Mouse (Mus musculus): Measurements from ENCODE around the gene Lingo3.

The Lingo3 gene

DNA sequence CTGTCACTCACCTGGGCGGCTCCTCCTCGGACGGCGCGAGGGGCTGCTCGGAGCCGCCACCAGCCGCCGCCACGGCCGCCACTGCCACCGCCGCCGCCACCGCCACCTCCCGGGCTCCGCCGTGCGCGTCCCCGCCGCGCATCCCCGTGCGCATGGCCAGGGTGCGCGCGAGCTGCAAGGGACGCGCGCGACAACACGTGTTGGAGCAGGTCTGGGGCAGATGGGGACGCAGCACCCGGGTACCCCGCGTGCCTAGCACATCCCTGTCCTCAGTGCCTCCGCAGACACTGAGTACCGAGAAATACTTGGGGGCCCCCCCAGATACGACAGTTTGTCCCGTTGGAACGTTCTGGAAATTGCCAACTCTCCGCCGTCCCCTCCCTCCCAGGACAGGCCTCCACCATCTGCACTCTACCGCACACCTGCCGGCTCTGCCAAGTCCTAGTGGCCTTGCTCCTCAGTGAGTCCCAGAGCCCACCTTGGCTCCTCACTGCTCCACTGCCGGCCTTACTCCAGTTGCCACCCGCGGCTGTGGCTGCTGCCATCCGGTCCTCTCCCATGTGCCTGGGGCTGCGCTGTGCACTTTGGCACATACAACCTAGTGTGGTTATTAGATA is at the start of gene Lingo3:
Gene Lingo3 (minus strand): TSS at position 109 of the 617 bp plus-strand sequence.
- peak; percentile 40 for DNase-seq (ENCODE audit: low spot score)

- DNase-seq (ENCODE audit: low spot score), result no peak
Measured at GRCm38 (mm10) chr10:80887181-80887580, 43.3 kb upstream of the Lingo3 start.

GRCm38 (mm10) chr10:80881301-80881700 is 37.5 kb upstream of the Lingo3 start:
- peak; percentile 61 for DNase-seq (ENCODE audit: low spot score)

GRCm38 (mm10) chr10:80880901-80881300 is 37.1 kb upstream of the Lingo3 start:
- DNase-seq (ENCODE audit: low spot score), result no peak

DNA sequence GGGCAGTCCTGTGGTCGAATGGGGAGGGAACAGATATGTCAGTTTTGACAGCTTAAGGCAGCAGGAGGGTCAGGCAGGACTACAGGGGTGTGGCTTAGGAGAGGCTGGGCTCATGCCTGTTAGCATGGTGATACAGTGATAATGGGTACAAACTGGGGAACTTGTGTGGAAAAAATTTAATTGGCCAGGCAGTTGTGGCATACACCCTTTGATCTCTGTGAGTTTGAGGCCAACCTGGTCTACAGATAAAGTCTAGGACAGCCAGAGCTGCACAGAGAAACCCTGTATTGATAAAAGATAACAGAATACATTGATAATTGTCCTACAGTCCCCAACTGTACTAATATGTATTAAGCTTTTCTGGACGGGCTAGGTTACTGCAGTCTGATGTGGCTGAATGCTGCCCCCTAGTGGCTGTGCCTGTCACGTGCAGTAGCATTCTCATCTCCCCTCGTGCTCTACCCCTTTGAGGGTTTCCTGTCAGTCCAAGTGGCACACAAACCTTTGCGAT is 36.3 kb upstream of the Lingo3 start:
- peak; percentile 84 for DNase-seq (ENCODE audit: low spot score)

GRCm38 (mm10) chr10:80876594-80876993 is 32.8 kb upstream of the Lingo3 start:
- DNase-seq (ENCODE audit: low spot score), result no peak

- peak; percentile 80 for DNase-seq (ENCODE audit: low spot score)
Measured at GRCm38 (mm10) chr10:80876028-80876427, 32.2 kb upstream of the Lingo3 start.

DNA sequence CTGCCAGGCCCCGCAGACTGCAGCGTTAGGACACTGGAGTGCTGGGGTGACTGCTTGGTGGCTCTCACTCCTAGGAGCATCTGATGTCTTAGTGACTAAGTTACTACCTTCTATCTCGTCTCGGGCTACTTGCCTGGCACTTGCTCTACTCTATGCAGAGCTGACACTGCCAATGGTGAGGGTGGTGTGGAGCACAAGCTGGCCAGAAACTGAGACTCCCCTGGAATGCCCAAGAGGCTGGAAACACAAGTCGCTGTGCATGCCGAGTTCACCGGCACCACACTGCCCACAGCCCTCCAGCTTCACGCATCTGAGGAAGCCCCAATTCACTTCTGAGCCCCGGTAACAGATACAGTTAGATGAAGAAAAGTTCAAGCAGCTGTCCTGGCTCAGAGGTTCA is 30.2 kb upstream of the Lingo3 start:
- DNase-seq (ENCODE audit: low spot score), result no peak

- DNase-seq (ENCODE audit: low spot score), result no peak
Measured at GRCm38 (mm10) chr10:80871581-80871980, 27.7 kb upstream of the Lingo3 start, which contains the start of gene Tmprss9. TSS of gene Tmprss9 (plus strand) at chr10:80871848.

GRCm38 (mm10) chr10:80870993-80871392 is 27.2 kb upstream of the Lingo3 start:
- no peak for DNase-seq (ENCODE audit: low spot score)

DNA sequence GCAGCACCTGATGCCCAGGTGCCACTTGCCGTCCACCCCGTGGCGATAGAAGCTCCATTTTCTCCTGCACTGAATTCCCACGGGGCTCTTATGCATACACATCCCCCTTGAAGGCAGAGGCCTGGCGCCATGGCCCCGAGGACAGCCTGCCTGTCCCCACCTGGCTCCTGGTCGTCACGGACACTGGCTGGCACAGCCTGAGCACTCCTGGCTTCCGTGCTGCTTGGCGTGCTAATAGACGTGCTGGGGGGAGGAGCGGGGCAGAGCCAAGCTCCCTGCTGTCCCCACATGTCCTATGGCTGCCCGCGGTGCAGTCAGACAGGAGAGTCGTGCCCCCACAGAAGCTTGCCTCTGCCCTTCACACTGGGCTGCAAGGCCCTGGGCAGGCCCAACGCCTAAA is 20.6 kb upstream of the Lingo3 start:
- DNase-seq (ENCODE audit: low spot score), result no peak

DNA sequence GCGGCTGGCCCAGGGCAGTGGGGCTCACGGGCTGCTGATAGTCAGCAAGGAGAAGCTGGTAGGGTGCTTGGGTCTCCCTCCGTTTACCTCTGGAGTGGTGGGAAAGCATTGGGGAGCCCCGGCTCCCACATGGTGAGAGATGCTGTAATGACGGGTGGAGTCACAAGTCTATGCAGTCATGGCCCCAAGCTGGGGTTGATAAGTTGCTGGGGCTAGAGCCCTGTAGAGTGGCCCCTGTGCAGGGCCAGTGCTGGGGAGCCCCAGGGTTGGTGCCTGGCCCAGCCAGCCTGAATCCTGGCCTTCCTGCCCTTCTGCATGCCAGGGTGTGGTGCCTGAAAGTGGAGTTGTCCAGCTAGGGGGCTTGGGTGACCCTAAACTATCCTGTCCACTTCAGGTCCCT is 18.5 kb upstream of the Lingo3 start:
- DNase-seq (ENCODE audit: low spot score), result no peak

- DNase-seq (ENCODE audit: low spot score), result no peak
Measured at GRCm38 (mm10) chr10:80858350-80858935, 14.6 kb upstream of the Lingo3 start.

DNA sequence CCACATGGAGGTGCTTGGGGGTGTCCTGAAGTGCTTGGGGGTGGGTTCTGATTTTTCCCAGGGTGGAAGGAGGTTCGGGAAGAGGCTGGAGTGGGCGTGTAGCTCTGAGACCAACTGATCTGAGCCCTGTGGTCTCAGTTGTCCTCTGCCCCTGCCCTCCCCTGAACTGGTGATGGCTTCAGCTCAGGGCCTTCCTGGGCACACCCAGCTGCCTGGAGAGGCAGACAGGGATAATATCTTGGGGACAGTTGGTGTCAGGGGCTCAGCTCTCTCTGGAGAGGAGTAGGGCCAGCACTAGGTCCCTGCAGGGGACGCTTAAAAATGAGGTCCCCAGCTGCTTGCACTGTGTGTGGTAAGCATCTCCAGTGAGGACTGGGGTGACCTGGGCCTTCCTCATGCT is 14.0 kb upstream of the Lingo3 start:
- DNase-seq (ENCODE audit: low spot score), result no peak

DNA sequence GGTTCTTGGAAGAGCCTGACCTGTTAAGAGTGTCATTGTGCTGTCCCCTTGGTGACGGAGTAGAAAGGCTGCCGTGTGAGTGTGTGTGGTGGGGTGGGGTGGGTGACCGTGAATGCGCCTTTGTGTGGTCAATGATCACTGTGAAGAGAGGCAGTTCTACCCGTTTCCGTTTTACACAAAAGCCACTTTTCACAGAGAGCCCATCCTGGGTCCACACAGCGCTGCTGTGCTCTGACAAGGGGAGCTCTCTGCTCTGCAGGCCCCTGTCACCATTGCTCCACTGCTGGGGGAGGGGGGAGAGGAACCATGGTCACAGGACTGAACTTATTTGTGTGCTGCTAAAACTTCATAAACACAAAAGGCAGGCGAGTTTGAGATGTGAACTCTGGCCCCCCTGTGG is 13.5 kb upstream of the Lingo3 start:
- DNase-seq (ENCODE audit: low spot score), result no peak

GRCm38 (mm10) chr10:80856908-80857307 is 13.1 kb upstream of the Lingo3 start:
- no peak for DNase-seq (ENCODE audit: low spot score)

GRCm38 (mm10) chr10:80856267-80856666 is 12.4 kb upstream of the Lingo3 start:
- no peak for DNase-seq (ENCODE audit: low spot score)

DNA sequence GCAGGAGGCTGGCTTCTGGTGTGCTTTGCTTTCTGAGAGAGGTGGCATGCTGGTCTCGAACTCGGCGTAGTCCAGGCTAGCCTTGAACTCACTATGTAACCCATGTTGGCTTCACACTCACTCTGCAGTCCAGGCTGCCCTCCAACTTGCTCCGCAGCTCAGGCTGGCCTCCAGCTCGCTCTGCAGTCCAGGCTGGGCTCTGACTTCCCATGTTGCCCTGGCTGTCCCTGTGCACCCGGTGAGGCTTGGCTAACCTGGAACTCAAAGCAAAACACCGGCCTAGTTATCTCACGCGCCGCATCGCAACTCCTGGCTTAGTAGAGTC is 11.9 kb upstream of the Lingo3 start:
- DNase-seq (ENCODE audit: low spot score), result no peak

DNA sequence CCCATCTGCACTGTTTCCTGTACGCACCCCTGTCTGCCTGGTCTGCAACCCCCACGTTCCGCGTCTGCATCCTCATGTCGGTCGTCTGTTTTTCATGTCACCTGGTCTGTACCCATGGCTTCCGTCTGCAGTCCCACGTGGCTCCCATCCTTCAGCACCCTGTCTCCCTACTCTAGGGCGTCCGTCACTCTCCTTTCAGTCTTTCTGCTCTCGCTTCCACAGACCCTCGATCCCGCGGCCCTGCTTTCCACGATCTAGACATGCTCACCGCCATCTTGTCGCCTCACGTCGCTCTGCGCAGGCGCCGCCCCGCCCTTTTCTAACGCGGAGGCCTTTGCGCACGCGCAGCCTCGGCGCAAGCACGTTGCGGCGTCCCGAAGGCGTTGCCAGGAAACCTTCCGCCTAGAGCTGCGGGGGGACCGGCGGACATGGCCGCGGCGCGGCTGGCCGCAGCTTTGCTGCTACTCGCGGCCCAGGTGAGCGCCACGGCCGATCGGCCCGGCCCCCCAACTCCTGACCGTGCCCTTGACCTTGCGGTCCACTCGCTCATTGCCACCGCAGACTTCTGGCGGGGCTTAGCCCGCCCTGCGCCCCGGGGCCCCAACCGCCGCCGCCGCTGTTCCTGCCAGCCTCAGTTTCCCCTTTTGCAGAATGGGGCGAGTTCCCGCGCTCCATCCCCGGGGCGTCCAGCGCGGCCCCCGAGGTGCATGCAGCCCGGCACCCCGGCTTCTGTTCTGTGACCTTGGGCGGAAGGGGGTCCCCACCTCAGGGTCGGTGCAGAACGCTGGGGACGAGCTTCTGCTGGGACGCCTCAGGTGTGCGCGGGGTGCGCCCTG is 11.3 kb upstream of the Lingo3 start, which contains the start of the genes Lsm7 and Sppl2b:
Gene Lsm7 (minus strand): TSS at position 297 of the 836 bp plus-strand sequence.
Gene Sppl2b (plus strand): TSS at position 363 of the 836 bp plus-strand sequence.
- peak; percentile 97 for DNase-seq (ENCODE audit: low spot score)

- DNase-seq (ENCODE audit: low spot score), result peak; percentile 71
Measured at GRCm38 (mm10) chr10:80848571-80848970, 4.7 kb upstream of the Lingo3 start.

- no peak for DNase-seq (ENCODE audit: low spot score)
Measured at GRCm38 (mm10) chr10:80845732-80846131, 1.9 kb upstream of the Lingo3 start.

GRCm38 (mm10) chr10:80845055-80845693 is 1.3 kb upstream of the Lingo3 start:
- no peak for DNase-seq (ENCODE audit: low spot score)

All from embryo, embryonic 10.5 days (tissue).